18 mouse cellular contexts compared by ENCODE assay signal in the genomic region with DNA sequence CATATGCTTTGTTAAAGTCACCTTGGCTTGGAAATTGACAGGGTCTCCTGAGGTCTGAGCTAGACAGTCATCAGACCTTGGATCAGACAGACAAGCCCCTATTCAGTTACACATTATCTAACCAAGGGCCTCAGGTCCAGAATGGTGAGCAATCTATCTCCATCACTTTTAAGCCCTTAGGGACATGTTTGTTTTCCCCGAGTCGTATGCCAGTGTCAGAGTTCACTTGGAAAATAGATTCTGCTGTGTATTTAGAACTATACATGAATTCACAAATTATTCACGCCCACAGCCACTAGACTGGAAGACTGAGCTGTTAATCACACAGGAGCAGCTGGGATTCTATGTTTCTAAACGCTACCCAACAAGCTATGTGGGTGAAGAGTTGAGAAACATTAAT.
DNase-seq lines count a peak whose midpoint lies in the region; ATAC-seq lines count a peak whose summit lies in the region.
"Had no signal": no experiment of that assay in that cellular context is flagged by ENCODE, and none has a peak within 500 bp of the region (broad histone marks: within the 10 kb centered on the region; RNA-seq: fewer than 3 reads in every experiment).

No protein-coding gene starts in this region.

- no peak overlapping the region for H3K9ac ChIP-seq in forebrain, embryonic 12.5 days
- no peak overlapping the region for H3K9ac ChIP-seq in forebrain, embryonic 11.5 days (ENCODE audit: low read length)
- no peak overlapping the region for H3K9ac ChIP-seq in midbrain, embryonic 13.5 days (replicated peaks)
- no peak overlapping the region for H3K9ac ChIP-seq in hindbrain, embryonic 13.5 days
- H3K9ac ChIP-seq in neural tube, embryonic 14.5 days (replicated peaks; ENCODE audit: low read depth, low read length): no peak overlapping the region
- H3K9ac ChIP-seq: lung, embryonic 14.5 days had no signal

- no peak overlapping the region for H3K27ac ChIP-seq in forebrain, embryonic 12.5 days
- H3K27ac ChIP-seq in forebrain, embryonic 11.5 days (ENCODE audit: low read depth, low read length): no peak overlapping the region
- no peak overlapping the region for H3K27ac ChIP-seq in midbrain, embryonic 13.5 days
- no peak overlapping the region for H3K27ac ChIP-seq in midbrain, embryonic 10.5 days (replicated peaks)
- H3K27ac ChIP-seq in hindbrain, embryonic 13.5 days: no peak overlapping the region
- no peak overlapping the region for H3K27ac ChIP-seq in neural tube, embryonic 14.5 days (ENCODE audit: low read depth, low read length)
- H3K27ac ChIP-seq: macrophage; stomach, postnatal 0 days had no signal

- H3K4me3 ChIP-seq in forebrain, embryonic 12.5 days (replicated peaks): no peak overlapping the region
- H3K4me3 ChIP-seq in forebrain, embryonic 11.5 days (ENCODE audit: low read depth, low read length): no peak overlapping the region
- H3K4me3 ChIP-seq in midbrain, embryonic 13.5 days (replicated peaks): no peak overlapping the region
- H3K4me3 ChIP-seq in midbrain, embryonic 10.5 days: no peak overlapping the region
- H3K4me3 ChIP-seq in hindbrain, embryonic 13.5 days: no peak overlapping the region
- no peak overlapping the region for H3K4me3 ChIP-seq in neural tube, embryonic 14.5 days (ENCODE audit: low read depth, low read length)

- ATAC-seq in forebrain, embryonic 12.5 days (ENCODE audit: low FRiP score): peak; percentile 55; the same call in 1 of the 2 replicates
- no peak for ATAC-seq in forebrain, embryonic 11.5 days (replicated peaks; ENCODE audit: low FRiP score)
- ATAC-seq in midbrain, embryonic 13.5 days: peak; percentile 27; the same call in 1 of the 2 replicates
- peak; percentile 86 for ATAC-seq in hindbrain, embryonic 13.5 days (ENCODE audit: low FRiP score)
- ATAC-seq in neural tube, embryonic 14.5 days (ENCODE audit: low read depth): peak; percentile 41; the same call in 1 of the 2 replicates

- H3K36me3 ChIP-seq in forebrain, embryonic 12.5 days (replicated peaks): no peaks in the 10 kb centered on the region
- no peaks in the 10 kb centered on the region for H3K36me3 ChIP-seq in forebrain, embryonic 11.5 days (ENCODE audit: control insufficient read depth, insufficient read depth, low read length)
- no peaks in the 10 kb centered on the region for H3K36me3 ChIP-seq in midbrain, embryonic 13.5 days
- H3K36me3 ChIP-seq in midbrain, embryonic 10.5 days: no peaks in the 10 kb centered on the region
- H3K36me3 ChIP-seq in hindbrain, embryonic 13.5 days: no peaks in the 10 kb centered on the region
- H3K36me3 ChIP-seq in neural tube, embryonic 14.5 days (ENCODE audit: control insufficient read depth, insufficient read depth, low read length): no peaks in the 10 kb centered on the region

- 47% methylated on average over 4 of the region's 4 CpGs for WGBS in forebrain, embryonic 12.5 days
- WGBS in forebrain, embryonic 11.5 days: 69% methylated on average over 4 of the region's 4 CpGs
- 34% methylated on average over 4 of the region's 4 CpGs for WGBS in midbrain, embryonic 13.5 days
- 83% methylated on average over 4 of the region's 4 CpGs for WGBS in midbrain, embryonic 10.5 days
- 17% methylated on average over 4 of the region's 4 CpGs for WGBS in hindbrain, embryonic 13.5 days
- WGBS in neural tube, embryonic 14.5 days: 14% methylated on average over 4 of the region's 4 CpGs

- H3K4me1 ChIP-seq in forebrain, embryonic 12.5 days: no peaks in the 10 kb centered on the region
- no peaks in the 10 kb centered on the region for H3K4me1 ChIP-seq in forebrain, embryonic 11.5 days (replicated peaks; ENCODE audit: control insufficient read depth, insufficient read depth, low read length)
- H3K4me1 ChIP-seq in midbrain, embryonic 13.5 days (replicated peaks): no peaks in the 10 kb centered on the region
- H3K4me1 ChIP-seq in midbrain, embryonic 10.5 days: no peaks in the 10 kb centered on the region
- H3K4me1 ChIP-seq in hindbrain, embryonic 13.5 days (replicated peaks): 0 out of 2 replicates have a peak, but pooled peaks cover 8% of the 10 kb centered on the region
- H3K4me1 ChIP-seq in neural tube, embryonic 14.5 days (ENCODE audit: control insufficient read depth, insufficient read depth, low read length): no peaks in the 10 kb centered on the region

- H3K9me3 ChIP-seq in forebrain, embryonic 12.5 days: no peaks in the 10 kb centered on the region
- no peaks in the 10 kb centered on the region for H3K9me3 ChIP-seq in forebrain, embryonic 11.5 days (ENCODE audit: control insufficient read depth, low read length)
- H3K9me3 ChIP-seq in midbrain, embryonic 13.5 days: no peaks in the 10 kb centered on the region
- no peaks in the 10 kb centered on the region for H3K9me3 ChIP-seq in midbrain, embryonic 10.5 days (replicated peaks)
- no peaks in the 10 kb centered on the region for H3K9me3 ChIP-seq in hindbrain, embryonic 13.5 days
- no peaks in the 10 kb centered on the region for H3K9me3 ChIP-seq in neural tube, embryonic 14.5 days (ENCODE audit: control insufficient read depth, low read length)

- no peaks in the 10 kb centered on the region for H3K27me3 ChIP-seq in forebrain, embryonic 12.5 days
- no peaks in the 10 kb centered on the region for H3K27me3 ChIP-seq in forebrain, embryonic 11.5 days (ENCODE audit: control insufficient read depth, insufficient read depth, low read length)
- no peaks in the 10 kb centered on the region for H3K27me3 ChIP-seq in midbrain, embryonic 13.5 days
- H3K27me3 ChIP-seq in midbrain, embryonic 10.5 days (ENCODE audit: low read depth, poor library complexity, severe bottlenecking): no peaks in the 10 kb centered on the region
- H3K27me3 ChIP-seq in hindbrain, embryonic 13.5 days: 0 out of 2 replicates have a peak, but pooled peaks cover 3% of the 10 kb centered on the region
- H3K27me3 ChIP-seq in neural tube, embryonic 14.5 days (ENCODE audit: control insufficient read depth, insufficient read depth, low read length): no peaks in the 10 kb centered on the region
- H3K27me3 ChIP-seq: CH12.LX had no signal

- no peak for DNase-seq in forebrain, embryonic 11.5 days (ENCODE audit: low spot score)
- DNase-seq in midbrain, embryonic 10.5 days (ENCODE audit: low spot score): no peak
- no peak for DNase-seq in right cerebral cortex, postnatal 4 days
- no peak for DNase-seq in frontal cortex, adult 2 months (ENCODE audit: extremely low spot score in 1 of 2, low spot score in 1 of 2)
- DNase-seq: cerebellum, adult 11 months; heart, postnatal 14 days; kidney, postnatal 4 days; liver; lung, embryonic 14.5 days; right cerebral cortex, postnatal 25 days had no signal

- no peak overlapping the region for H3K4me2 ChIP-seq in forebrain, embryonic 12.5 days
- no peak overlapping the region for H3K4me2 ChIP-seq in forebrain, embryonic 11.5 days (ENCODE audit: low read depth, low read length, severe bottlenecking)
- no peak overlapping the region for H3K4me2 ChIP-seq in midbrain, embryonic 13.5 days (replicated peaks)
- no peak overlapping the region for H3K4me2 ChIP-seq in hindbrain, embryonic 13.5 days
- H3K4me2 ChIP-seq in neural tube, embryonic 14.5 days (ENCODE audit: low read depth, low read length): no peak overlapping the region
- H3K4me2 ChIP-seq: heart, embryonic 11.5 days; lung, embryonic 14.5 days had no signal
